Mouse (Mus musculus) stomach, embryonic 16.5 days (tissue): ENCODE measurements around the gene Mdm4. TPM values are rescaled to one million over a fixed set of nuclear protein-coding genes. Genes with fewer than 3 reads are reported as not detected.

Experiments
- ATAC-seq: fragments of 200-750 bp; cut with Nextera tagmentation; 2 replicates; pipeline ENCODE4 v1.8.0; 2017; ENCODE audit warnings: moderate number of reproducible peaks, moderate TSS enrichment; ENCODE audit not compliant: insufficient read depth, low FRiP score
- H3K27ac ChIP-seq: fragments of 300-500 bp; sonication (generic); 2 replicates; pipeline ENCODE4 v1.5.1; 2014; ENCODE audit warnings: low read length
- H3K27me3 ChIP-seq: fragments of 300-500 bp; sonication (generic); 2 replicates; pipeline ENCODE4 v1.6.1; 2014; ENCODE audit warnings: low read length, control low read depth, mixed read lengths; ENCODE audit not compliant: control insufficient read depth, insufficient read depth
- H3K36me3 ChIP-seq: fragments of 300-500 bp; sonication (generic); 2 replicates; pipeline ENCODE4 v1.6.1; 2014; ENCODE audit warnings: low read length; ENCODE audit not compliant: control insufficient read depth, insufficient read depth
- H3K4me1 ChIP-seq: fragments of 300-500 bp; sonication (generic); 2 replicates; pipeline ENCODE4 v1.6.1; 2014; ENCODE audit warnings: low read length, control low read depth, mixed read lengths; ENCODE audit not compliant: control insufficient read depth, insufficient read depth
- H3K4me2 ChIP-seq: fragments of 300-500 bp; sonication (generic); 2 replicates; pipeline ENCODE4 v1.6.1; 2014; ENCODE audit warnings: low read depth, low read length, mixed read lengths
- H3K4me3 ChIP-seq: fragments of 300-500 bp; sonication (generic); replicated peaks from 2 replicates; pipeline ENCODE4 v1.5.1; 2014; ENCODE audit warnings: mild to moderate bottlenecking, low read length
- H3K9ac ChIP-seq: fragments of 300-500 bp; sonication (generic); 2 replicates; pipeline ENCODE4 v1.6.1; 2014; ENCODE audit warnings: low read length
- H3K9me3 ChIP-seq: fragments of 300-500 bp; sonication (generic); replicated peaks from 2 replicates; pipeline ENCODE4 v1.6.1; 2016; ENCODE audit warnings: low read length, control low read depth; ENCODE audit not compliant: control insufficient read depth
- WGBS: fragments of 180-500 bp; shearing (Covaris S2); extraction: QIAGEN DNeasy Blood & Tissue Kit; methylation state at CpG from one replicate; pipeline ENCODE4 v1.1.7; 2014; 5-methylcytosine and 5-hydroxymethylcytosine counted together
- polyA plus RNA-seq: library from polyadenylated mRNA; unstranded; fragments of >200 nt; fragmentation: Nextera tagmentation; extraction: Ambion mirVana; gene quantifications from 2 replicates; pipeline ENCODE4 v1.2.1, GENCODE M21; 2015

Gene Mdm4
- polyA plus RNA-seq, 1 experiment from 2014 or later, result 33.7 TPM

DNA sequence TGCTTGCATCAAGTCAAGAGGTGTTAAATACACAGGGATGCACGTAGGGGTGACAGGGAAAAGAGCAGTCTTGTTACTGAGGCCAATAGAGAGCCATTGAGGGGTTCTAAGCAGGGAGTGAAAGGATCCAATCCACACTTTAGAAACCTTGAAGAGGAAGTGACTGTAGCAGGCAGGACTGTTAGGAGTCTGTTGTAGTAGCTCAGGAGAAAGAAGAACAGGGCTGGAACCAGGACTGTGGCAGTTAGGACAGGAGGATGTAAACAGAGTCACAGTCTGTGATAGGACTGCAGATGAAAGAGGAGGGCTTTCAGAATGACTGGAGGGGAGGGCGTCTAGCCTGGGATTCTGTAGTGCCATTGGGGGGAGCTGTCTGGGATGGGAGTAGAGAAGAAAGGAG lies 29.2 kb upstream of the Mdm4 start:
- WGBS, result 44% methylated on average over 2 of the region's 2 CpGs
- H3K4me1 ChIP-seq, result peaks cover 26% of the 10 kb centered on the region
- no peaks in the 10 kb centered on the region for H3K9me3 ChIP-seq
- H3K4me2 ChIP-seq, result no peak overlapping the region
- 0 out of 2 replicates have a peak overlapping the region, but pooled peaks have one; percentile 6 for H3K27ac ChIP-seq
- ATAC-seq, result no peak
- no peak overlapping the region for H3K4me3 ChIP-seq
- H3K36me3 ChIP-seq, result no peaks in the 10 kb centered on the region
- no peaks in the 10 kb centered on the region for H3K27me3 ChIP-seq
- H3K9ac ChIP-seq, result no peak overlapping the region

DNA sequence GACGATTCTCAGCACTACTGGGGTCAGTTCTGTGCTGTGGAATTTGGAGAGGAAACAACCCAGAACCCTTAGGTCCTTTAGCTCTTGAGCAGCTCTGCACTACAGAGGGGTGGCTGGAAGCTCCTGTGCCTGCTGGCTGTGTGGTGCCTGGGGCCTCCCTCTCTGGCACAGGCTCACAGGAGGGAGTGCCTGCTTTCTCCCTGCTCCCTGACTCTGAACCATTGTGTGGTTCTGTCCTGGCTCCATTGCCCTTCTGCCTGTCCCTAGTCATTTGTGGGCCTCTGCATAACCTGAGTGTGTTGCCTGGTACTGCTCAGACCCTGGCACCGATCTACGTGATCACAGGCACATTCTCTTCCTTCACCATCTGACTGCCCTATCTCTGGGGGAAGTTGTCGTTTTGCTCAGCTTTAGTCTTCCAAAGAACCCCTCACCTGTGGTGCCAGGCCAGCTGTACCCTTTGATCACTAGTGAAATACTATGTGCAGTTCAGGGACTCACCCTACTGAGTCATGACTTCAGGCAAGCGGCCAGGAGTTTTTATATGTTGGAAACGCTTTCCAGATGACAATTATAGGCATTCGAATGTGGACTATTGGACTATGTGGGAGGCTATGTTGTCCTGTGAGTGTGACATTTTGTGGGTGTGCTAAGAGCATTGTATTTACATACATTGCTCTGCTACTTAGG lies 27.1 kb upstream of the Mdm4 start:
- no peaks in the 10 kb centered on the region for H3K27me3 ChIP-seq
- H3K9me3 ChIP-seq, result no peaks in the 10 kb centered on the region
- peak overlapping the region; percentile 32 for H3K9ac ChIP-seq
- peak overlapping the region; percentile 90 for H3K27ac ChIP-seq
- H3K4me2 ChIP-seq, result peak overlapping the region; percentile 11; the same call in 1 of the 2 replicates
- H3K4me1 ChIP-seq, result peaks cover 29% of the 10 kb centered on the region
- H3K36me3 ChIP-seq, result no peaks in the 10 kb centered on the region
- 48% methylated on average over 7 of the region's 7 CpGs for WGBS
- H3K4me3 ChIP-seq, result no peak overlapping the region
- peak; percentile 71 for ATAC-seq

DNA sequence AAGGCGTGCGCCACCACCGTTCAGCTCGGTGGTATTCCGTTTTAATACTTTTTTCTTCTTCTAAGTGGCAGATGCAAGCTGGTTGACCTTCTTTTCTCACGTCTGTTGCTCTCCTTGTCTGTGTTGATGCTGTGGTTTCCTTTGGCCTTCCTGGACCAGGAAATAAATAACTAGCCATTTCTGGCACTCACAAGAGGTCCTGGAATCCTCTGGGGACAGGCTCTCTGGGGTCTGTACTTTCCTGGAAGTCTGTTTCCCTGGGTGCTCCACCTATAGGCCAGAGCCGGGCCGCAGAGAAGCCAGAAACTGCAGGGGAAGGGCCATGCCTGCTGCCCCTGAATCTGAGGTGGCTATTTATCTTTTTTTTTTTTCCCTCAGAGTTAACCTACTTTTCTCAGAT lies 24.0 kb upstream of the Mdm4 start:
- Histone ChIP-seq H3K27me3 (no peaks in the 10 kb centered on the region), H3K9ac (no peak overlapping the region), H3K9me3 (no peaks in the 10 kb centered on the region), H3K4me1 (peaks cover 28% of the 10 kb centered on the region), H3K4me3 (no peak overlapping the region), H3K36me3 (no peaks in the 10 kb centered on the region), H3K27ac (no peak overlapping the region), H3K4me2 (no peak overlapping the region)
- no peak for ATAC-seq
- WGBS, result 72% methylated on average over 8 of the region's 8 CpGs

DNA sequence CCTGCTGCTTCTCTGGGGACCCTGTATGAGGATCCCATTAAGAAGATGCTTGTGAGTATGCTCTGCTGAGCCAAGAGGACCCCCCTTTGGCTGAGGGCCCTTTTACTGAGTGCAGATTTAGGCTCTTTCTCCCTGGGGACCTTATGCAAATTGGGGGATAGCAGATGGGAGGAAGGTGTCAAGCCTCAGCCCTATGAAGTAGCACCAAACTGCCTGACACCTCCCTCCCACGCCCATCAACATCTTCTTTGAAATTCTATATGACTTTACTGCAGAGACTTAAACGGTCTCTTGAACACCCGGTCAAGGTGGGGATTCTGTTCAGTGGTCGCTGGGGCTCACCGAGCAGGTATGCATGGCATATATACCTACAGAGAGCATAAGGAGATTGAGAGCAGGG lies 22.7 kb upstream of the Mdm4 start:
- Histone ChIP-seq H3K36me3 (no peaks in the 10 kb centered on the region), H3K4me3 (no peak overlapping the region), H3K27ac (no peak overlapping the region), H3K4me1 (peaks cover 27% of the 10 kb centered on the region), H3K27me3 (no peaks in the 10 kb centered on the region), H3K9me3 (no peaks in the 10 kb centered on the region), H3K4me2 (no peak overlapping the region), H3K9ac (no peak overlapping the region)
- 44% methylated on average over 5 of the region's 5 CpGs for WGBS
- ATAC-seq, result no peak

DNA sequence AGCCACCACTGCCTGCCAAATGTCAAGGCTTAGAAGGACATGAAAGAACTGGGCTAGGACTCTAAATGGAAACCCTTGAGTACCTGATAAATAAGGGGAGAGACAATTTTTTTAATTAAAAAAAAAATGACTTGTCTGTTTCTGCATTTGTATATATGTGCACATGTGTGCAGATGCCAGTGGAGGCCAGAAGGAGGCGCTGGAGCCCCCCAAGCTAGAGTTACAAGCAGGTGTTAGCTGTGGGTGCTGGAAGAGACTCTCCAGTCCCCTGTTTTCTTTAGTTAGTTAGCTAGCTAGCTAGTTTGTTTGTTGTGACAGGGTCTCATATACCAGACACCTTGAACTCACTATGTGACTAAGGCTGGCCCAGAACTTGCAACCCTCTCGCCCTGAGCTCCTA lies 21.5 kb upstream of the Mdm4 start:
- Histone ChIP-seq H3K27me3 (no peaks in the 10 kb centered on the region), H3K4me1 (peaks cover 28% of the 10 kb centered on the region), H3K27ac (no peak overlapping the region), H3K9me3 (no peaks in the 10 kb centered on the region), H3K9ac (no peak overlapping the region), H3K4me2 (no peak overlapping the region), H3K4me3 (no peak overlapping the region), H3K36me3 (no peaks in the 10 kb centered on the region)
- 89% methylated on average over 2 of the region's 2 CpGs for WGBS
- ATAC-seq, result no peak

DNA sequence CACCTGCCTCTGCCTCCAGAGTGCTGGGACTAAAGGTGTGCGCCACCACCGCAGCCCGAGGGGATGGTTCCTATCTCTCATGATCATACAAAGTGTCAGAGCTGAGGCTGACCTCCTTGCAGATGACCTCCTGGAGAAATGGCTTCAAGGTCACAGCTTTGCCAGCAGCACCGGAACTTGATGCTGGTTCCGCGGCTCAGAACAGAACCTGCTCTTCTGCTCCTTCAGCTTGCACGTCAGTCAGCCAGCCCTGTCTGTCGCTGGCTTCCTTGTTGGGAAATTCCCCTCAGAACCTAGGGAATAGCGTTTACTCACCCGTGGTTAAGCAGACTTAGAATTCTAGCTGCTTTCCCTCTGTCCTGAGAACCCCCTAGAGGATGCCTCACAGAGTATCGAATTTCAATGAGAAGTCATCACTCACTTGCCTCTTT lies 19.7 kb upstream of the Mdm4 start:
- H3K4me2 ChIP-seq, result no peak overlapping the region
- peaks cover 26% of the 10 kb centered on the region for H3K4me1 ChIP-seq
- no peaks in the 10 kb centered on the region for H3K9me3 ChIP-seq
- no peak overlapping the region for H3K4me3 ChIP-seq
- no peak overlapping the region for H3K27ac ChIP-seq
- no peak overlapping the region for H3K9ac ChIP-seq
- WGBS, result 31% methylated on average over 11 of the region's 11 CpGs
- no peak for ATAC-seq
- no peaks in the 10 kb centered on the region for H3K27me3 ChIP-seq
- no peaks in the 10 kb centered on the region for H3K36me3 ChIP-seq

DNA sequence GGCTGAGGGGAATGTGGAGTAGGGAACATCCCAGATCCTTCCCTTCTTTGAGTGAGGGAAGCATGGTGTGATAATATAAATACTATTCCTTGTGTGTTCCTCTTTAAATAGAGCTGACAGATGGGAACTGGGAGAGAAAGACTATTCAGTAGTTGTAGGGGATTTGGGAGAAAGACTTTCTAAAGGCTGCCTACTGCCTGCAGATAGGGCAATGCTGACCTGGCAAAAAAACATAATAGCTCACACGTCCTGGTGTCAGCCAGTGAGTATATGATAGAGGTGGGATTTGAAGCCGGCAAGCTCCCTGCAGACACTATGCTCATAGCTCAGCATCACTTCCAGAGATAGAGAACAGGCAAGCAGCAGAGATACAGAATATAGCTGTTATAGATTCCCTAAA lies 18.3 kb upstream of the Mdm4 start:
- Histone ChIP-seq H3K9ac (no peak overlapping the region), H3K27me3 (no peaks in the 10 kb centered on the region), H3K4me3 (no peak overlapping the region), H3K4me2 (no peak overlapping the region), H3K36me3 (no peaks in the 10 kb centered on the region), H3K27ac (no peak overlapping the region), H3K4me1 (peaks cover 26% of the 10 kb centered on the region), H3K9me3 (no peaks in the 10 kb centered on the region)
- WGBS, result 51% methylated on average over 2 of the region's 2 CpGs
- ATAC-seq, result no peak

DNA sequence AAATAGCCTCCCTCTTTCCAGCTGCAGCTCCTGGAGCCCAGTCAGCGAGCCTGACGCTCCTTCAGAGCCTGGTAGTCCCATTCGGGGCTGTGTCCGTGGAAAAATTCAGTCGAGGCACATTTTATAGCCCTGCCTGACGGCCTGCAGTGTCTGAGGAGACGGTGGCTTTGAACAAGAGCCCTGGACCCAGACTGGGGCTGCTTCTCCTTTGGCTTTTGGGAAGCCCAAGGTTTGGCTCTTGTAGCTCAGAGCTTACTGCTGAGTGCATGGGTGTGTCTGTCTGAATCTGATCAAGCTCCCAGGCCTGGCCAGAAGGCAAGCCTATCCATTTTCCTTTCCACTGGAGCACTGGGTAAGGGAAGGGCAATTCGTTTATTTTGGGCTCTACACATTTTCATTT lies 17.2 kb upstream of the Mdm4 start:
- 52% methylated on average over 8 of the region's 8 CpGs for WGBS
- ATAC-seq, result no peak
- Histone ChIP-seq H3K4me2 (peak overlapping the region; percentile 60), H3K9ac (peak overlapping the region; percentile 94), H3K27ac (peak overlapping the region; percentile 87), H3K4me3 (peak overlapping the region; percentile 80), H3K36me3 (no peaks in the 10 kb centered on the region), H3K9me3 (no peaks in the 10 kb centered on the region), H3K27me3 (no peaks in the 10 kb centered on the region), H3K4me1 (peaks cover 26% of the 10 kb centered on the region)

DNA sequence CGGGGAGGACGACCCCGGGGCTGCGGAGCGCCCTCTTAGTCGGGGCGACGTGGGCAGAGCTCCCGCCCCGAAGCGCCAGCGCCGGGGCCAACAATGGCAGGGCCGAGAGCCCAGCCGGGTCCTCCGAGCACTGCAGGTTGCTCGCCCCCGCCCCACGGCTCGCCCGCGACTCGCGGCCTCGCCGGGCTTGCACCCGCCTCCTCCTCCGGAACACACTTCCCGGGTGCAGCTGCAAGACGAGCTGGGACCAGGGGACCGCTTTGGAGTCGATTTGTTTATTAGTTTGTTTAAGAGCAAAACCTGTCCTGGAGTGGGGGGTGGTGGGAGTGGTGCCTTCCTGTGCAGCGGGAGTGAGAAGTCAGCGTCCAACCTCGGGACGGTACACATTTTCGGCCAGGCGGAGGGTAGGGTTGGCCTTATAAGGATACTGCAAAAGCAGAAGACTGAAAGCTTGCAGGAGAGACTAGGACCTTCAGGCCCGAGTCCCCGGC lies 16.1 kb upstream of the Mdm4 start:
- H3K4me1 ChIP-seq, result peaks cover 26% of the 10 kb centered on the region
- H3K9ac ChIP-seq, result peak overlapping the region; percentile 94
- no peaks in the 10 kb centered on the region for H3K36me3 ChIP-seq
- H3K4me2 ChIP-seq, result peak overlapping the region; percentile 60
- peak overlapping the region; percentile 87 for H3K27ac ChIP-seq
- H3K9me3 ChIP-seq, result no peaks in the 10 kb centered on the region
- under 1% methylated on average over 40 of the region's 40 CpGs for WGBS
- H3K4me3 ChIP-seq, result peak overlapping the region; percentile 80
- ATAC-seq, result peak; percentile 52
- H3K27me3 ChIP-seq, result no peaks in the 10 kb centered on the region
